ENCODE assay signal across 8 mouse cellular contexts in the genomic region with DNA sequence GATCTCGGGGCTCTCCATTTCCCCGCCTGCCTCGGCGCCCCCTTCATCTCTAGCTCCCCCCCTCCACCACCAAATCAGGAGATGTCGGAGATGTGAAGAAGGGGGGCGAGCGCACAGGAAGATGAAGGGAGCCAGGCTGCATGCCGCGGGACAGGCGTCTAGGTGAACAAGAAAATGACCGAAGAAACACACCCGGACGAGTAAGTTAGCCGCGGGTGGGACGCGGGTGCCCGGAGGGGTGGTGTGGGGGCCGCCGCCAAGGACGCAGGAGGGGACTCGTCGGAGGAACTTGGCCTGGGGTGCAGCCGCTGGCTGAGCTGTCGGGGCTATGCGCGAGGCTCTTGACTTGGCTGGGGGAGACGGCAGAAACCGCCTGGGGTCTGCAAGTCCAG. TPM values are rescaled to one million over a fixed set of nuclear protein-coding genes. Genes with fewer than 3 reads are reported as not detected.
DNase-seq lines count a peak whose midpoint lies in the region; ATAC-seq and TF ChIP-seq lines count a peak whose summit lies in the region.

No protein-coding gene starts in this region.

- peak overlapping the region; percentile 96 for H3K4me3 ChIP-seq in liver, adult 2 months (ENCODE audit: insufficient read depth, low read depth, low read length)
- H3K4me3 ChIP-seq in bone marrow macrophage, adult 2 months (ENCODE audit: insufficient read depth, low read length): peak overlapping the region; percentile 73
- H3K4me3 ChIP-seq in kidney, adult 2 months (ENCODE audit: insufficient read depth, low read depth, low read length): peak overlapping the region; percentile 85

- TF ChIP-seq CTCF in liver, adult 2 months (IDR thresholded peaks at IDR 0.05; ENCODE audit: low read depth, low read length): no peak
- TF ChIP-seq CTCF in bone marrow macrophage, adult 2 months (IDR thresholded peaks at IDR 0.05; ENCODE audit: low read depth, low read length): no peak
- TF ChIP-seq CTCF in kidney, adult 2 months (conservative IDR thresholded peaks at IDR 0.05; ENCODE audit: insufficient read depth, insufficient read length, low read depth, low read length): no peak

- no peak for DNase-seq in liver, adult 2 months (ENCODE audit: extremely low read depth, low read depth, low spot score)
- no peak for DNase-seq in liver
- peak; percentile 34 for DNase-seq in forelimb bud, embryonic 11.5 days (ENCODE audit: low read depth, low spot score)
- peak; percentile 50 for DNase-seq in kidney, adult 2 months
- peak; percentile 63 for DNase-seq in testis, postnatal 14 days (ENCODE audit: low spot score)
- DNase-seq in cerebellum, adult 11 months: no peak

- peak overlapping the region; percentile 88 for H3K9ac ChIP-seq in liver, adult 2 months (ENCODE audit: low read depth, low read length)

- H3K4me1 ChIP-seq in liver, adult 2 months (ENCODE audit: control insufficient read depth, insufficient read depth, low read length): peaks cover 9% of the 10 kb centered on the region
- H3K4me1 ChIP-seq in bone marrow macrophage, adult 2 months (ENCODE audit: control insufficient read depth, insufficient read depth, low read length): peaks cover 29% of the 10 kb centered on the region
- peaks cover 12% of the 10 kb centered on the region; the same call in 1 of the 2 replicates for H3K4me1 ChIP-seq in kidney, adult 2 months (ENCODE audit: control insufficient read depth, insufficient read depth, low read length)

- H3K27me3 ChIP-seq in liver, adult 2 months (ENCODE audit: control insufficient read depth, insufficient read depth, low read length): no peaks in the 10 kb centered on the region
- H3K27me3 ChIP-seq in kidney, adult 2 months (replicated peaks; ENCODE audit: control insufficient read depth, insufficient read depth, low read length): no peaks in the 10 kb centered on the region

- H3K36me3 ChIP-seq in liver, adult 2 months (ENCODE audit: control insufficient read depth, insufficient read depth, low read length): no peaks in the 10 kb centered on the region
- no peaks in the 10 kb centered on the region for H3K36me3 ChIP-seq in kidney, adult 2 months (ENCODE audit: control insufficient read depth, insufficient read depth, low read length)

- TF ChIP-seq POLR2A in liver, adult 2 months (IDR thresholded peaks at IDR 0.05; ENCODE audit: extremely low read depth, insufficient read depth, low read length): no peak
- TF ChIP-seq POLR2A in bone marrow macrophage, adult 2 months (IDR thresholded peaks at IDR 0.05; ENCODE audit: borderline replicate concordance, low read depth, low read length): no peak
- no peak for TF ChIP-seq POLR2A in kidney, adult 2 months (IDR thresholded peaks at IDR 0.05; ENCODE audit: low read depth, low read length)

- H3K79me2 ChIP-seq in liver, adult 2 months (ENCODE audit: control insufficient read depth, insufficient read depth, low read length): peaks cover 15% of the 10 kb centered on the region; the same call in 1 of the 2 replicates

- H3K27ac ChIP-seq in liver, adult 2 months (replicated peaks; ENCODE audit: insufficient read depth, low read depth, low read length): peak overlapping the region; percentile 85
- H3K27ac ChIP-seq in bone marrow macrophage, adult 2 months (ENCODE audit: insufficient read depth, low read depth, low read length): peak overlapping the region; percentile 88
- peak overlapping the region; percentile 71 for H3K27ac ChIP-seq in kidney, adult 2 months (ENCODE audit: insufficient read depth, low read depth, low read length)

- 1% methylated on average over 29 of the region's 29 CpGs for WGBS in liver, adult 2 months
- under 1% methylated on average over 28 of the region's 29 CpGs for WGBS in kidney, adult 2 months

- ATAC-seq in megakaryocyte-erythroid progenitor cell, adult 5-6 weeks (replicated peaks; ENCODE audit: low FRiP score, low TSS enrichment, poor library complexity, severe bottlenecking): 0 out of 2 replicates have a peak, but pooled peaks have one; percentile 0

RNA-seq across cellular contexts. Expression of gene Spred2, which starts 0.6 kb away (rescaled TPM):
- total RNA-seq in liver, adult 2 months (2014; rRNA removed): 3.1 and 3.8 TPM in 2 replicates
- polyA plus RNA-seq in liver, adult 2 months (2012; rRNA removed): 4.8 and 5.2 TPM in 2 replicates
- 5.6 and 5.9 TPM in 2 replicates for polyA plus RNA-seq in bone marrow macrophage, adult 2 months (2012; ENCODE audit: insufficient read depth, insufficient read length, missing spikeins)
- 20.0 and 21.2 TPM in 2 replicates for polyA plus RNA-seq in kidney, adult 2 months (2012; rRNA removed)
- total RNA-seq in megakaryocyte-erythroid progenitor cell, adult 5-6 weeks (2014; fragmentation: Nextera tagmentation): 21.5 and 23.6 TPM in 2 replicates
- total RNA-seq in megakaryocyte-erythroid progenitor cell, adult 5-6 weeks (2017): 4.6 and 5.4 TPM in 2 replicates

Comparison
In these comparisons a context has a peak if more than half of its experiments do, and no peak if none do; other contexts are left out.
1. DNase-seq: peak in forelimb bud, embryonic 11.5 days (single experiment), kidney, adult 2 months (single experiment) and testis, postnatal 14 days (single experiment); none in liver, adult 2 months (single experiment), liver (single experiment) and cerebellum, adult 11 months (single experiment).
2. Peak in every context shown above with its lines, with median percentiles within 50 percentile points of each other: H3K27ac ChIP-seq and H3K4me3 ChIP-seq.